ENCODE assay signal across 17 mouse cellular contexts in genomic region chr13:52860006-52860685, GRCm38 (mm10).
DNase-seq lines count a peak whose midpoint lies in the region; ATAC-seq and TF ChIP-seq lines count a peak whose summit lies in the region.
"Had no signal": no experiment of that assay in that cellular context is flagged by ENCODE, and none has a peak within 500 bp of the region (broad histone marks: within the 10 kb centered on the region; RNA-seq: fewer than 3 reads in every experiment).

No protein-coding gene starts in this region.

- ATAC-seq in activated CD4-positive, CD25-positive, alpha-beta regulatory T cell, adult 4 months = peak; percentile 49
- ATAC-seq in cerebellum, adult (ENCODE audit: insufficient number of reproducible peaks, low FRiP score, low TSS enrichment) = no peak
- ATAC-seq: intestine, embryonic 15.5 days had no signal

- TF ChIP-seq CTCF in layer of hippocampus, adult 2 months (conservative IDR thresholded peaks at IDR 0.05) = no peak

- no peak overlapping the region for H3K4me3 ChIP-seq in layer of hippocampus, adult 2 months
- H3K4me3 ChIP-seq: embryonic facial prominence, embryonic 13.5 days; gastrocnemius, adult 2 months; heart, embryonic 13.5 days; intestine, embryonic 15.5 days had no signal

- H3K27ac ChIP-seq in layer of hippocampus, adult 2 months = peak overlapping the region; percentile 77; the same call in 1 of the 2 replicates
- H3K27ac ChIP-seq: embryonic facial prominence, embryonic 13.5 days; gastrocnemius, adult 2 months; heart, embryonic 13.5 days; intestine, embryonic 15.5 days had no signal

- DNase-seq in layer of hippocampus, adult 2 months (ENCODE audit: low spot score in 2 of 2) = no peak
- DNase-seq in layer of hippocampus, postnatal 14 days (ENCODE audit: low spot score in 2 of 2) = no peak
- peak; percentile 48 for DNase-seq in CD4-positive, CD25-positive, alpha-beta regulatory T cell, adult 2 months (ENCODE audit: low read depth, low spot score)
- no peak for DNase-seq in ovary, postnatal 14 days (ENCODE audit: low spot score)
- DNase-seq in heart, adult 18-20 months = no peak
- DNase-seq: adrenal gland, postnatal 10 days; B cell, adult 2 months; cerebellum, adult 9-11 months; cerebellum, postnatal 36 days; gastrocnemius, adult 2 months; gastrocnemius, postnatal 25 days; heart, postnatal 36 days had no signal
